Mouse (Mus musculus): ENCODE measurements at regions not wholly inside any gene's neighbourhood (a gene's known extent, or its start where the extent isn't known, plus 50 kb on each side); places are given as distances from the start of the nearest gene placed in this dataset.

DNA sequence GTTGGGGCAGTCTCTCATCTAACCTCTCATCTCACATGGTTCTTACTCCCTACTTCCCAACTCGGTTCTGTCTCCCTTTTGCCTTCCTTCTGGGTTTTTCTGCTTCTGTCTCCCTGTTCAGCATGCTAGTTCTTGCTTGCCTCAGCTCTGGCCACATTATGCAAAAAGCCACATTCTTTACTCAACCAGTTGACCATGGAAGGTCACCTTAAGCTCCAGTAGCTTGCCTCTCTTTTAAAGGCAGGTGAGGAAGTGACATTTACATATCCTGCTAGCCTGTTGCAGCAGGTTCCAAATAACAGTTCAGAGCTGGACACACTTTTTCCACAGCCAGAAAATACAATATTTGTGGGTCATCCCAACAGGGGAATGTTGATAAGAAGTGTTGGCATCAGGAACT is 732.4 kb downstream of the Rps29 start:
- H3K9me3 ChIP-seq (replicated peaks; ENCODE audit: low read length): no peaks in the 10 kb centered on the region
- no peak overlapping the region for H3K4me2 ChIP-seq (ENCODE audit: insufficient read depth, low read depth, poor library complexity, severe bottlenecking)
- no peak overlapping the region for H3K9ac ChIP-seq (ENCODE audit: insufficient read depth, low read depth)
- H3K79me2 ChIP-seq (replicated peaks; ENCODE audit: control insufficient read depth, extremely low read depth, insufficient read depth, poor library complexity, severe bottlenecking): no peaks in the 10 kb centered on the region
- no peak for TF ChIP-seq MAFK (IDR thresholded peaks at IDR 0.05; ENCODE audit: insufficient replicate concordance, low read length)
- no peak for TF ChIP-seq ELF1 (IDR thresholded peaks at IDR 0.05; ENCODE audit: low read depth, low read length)
- no peak for TF ChIP-seq HCFC1 (IDR thresholded peaks at IDR 0.05; ENCODE audit: low read depth, low read length)
- TF ChIP-seq USF1 (IDR thresholded peaks at IDR 0.05; ENCODE audit: low read depth, low read length): no peak
- no peak for TF ChIP-seq USF2 (conservative IDR thresholded peaks at IDR 0.05; ENCODE audit: low read depth, low read length)
- in situ Hi-C loops (cut with MboI; ENCODE audit: low pct_ligation_motif_present, low pct_unique_long_range_greater_than_20kb, low sequenced_read_pairs) (no loop called here), dilution Hi-C loops (cut with MboI; ENCODE audit: extremely low pct_ligation_motif_present, extremely low pct_unique_long_range_greater_than_20kb, low sequenced_read_pairs) (no loop called here)
- no peak for DNase-seq (ENCODE audit: extremely low read depth)
- H3K4me1 ChIP-seq (ENCODE audit: control insufficient read depth in 1 of 2, insufficient read depth in 2 of 2): no peaks in the 10 kb centered on the region
- no peak overlapping the region for H3K27ac ChIP-seq (ENCODE audit: insufficient read depth, low read depth)
- H3K4me3 ChIP-seq (replicated peaks in 1 of 3; ENCODE audit: low read depth in 2 of 3, low read length in 2 of 3, poor library complexity in 1 of 3): no peak overlapping the region
- no peaks in the 10 kb centered on the region for H3K27me3 ChIP-seq (replicated peaks)
- H3K36me3 ChIP-seq (replicated peaks in 1 of 2; ENCODE audit: control insufficient read depth in 1 of 2, insufficient read depth in 1 of 2, low read length in 1 of 2): no peaks in the 10 kb centered on the region

DNA sequence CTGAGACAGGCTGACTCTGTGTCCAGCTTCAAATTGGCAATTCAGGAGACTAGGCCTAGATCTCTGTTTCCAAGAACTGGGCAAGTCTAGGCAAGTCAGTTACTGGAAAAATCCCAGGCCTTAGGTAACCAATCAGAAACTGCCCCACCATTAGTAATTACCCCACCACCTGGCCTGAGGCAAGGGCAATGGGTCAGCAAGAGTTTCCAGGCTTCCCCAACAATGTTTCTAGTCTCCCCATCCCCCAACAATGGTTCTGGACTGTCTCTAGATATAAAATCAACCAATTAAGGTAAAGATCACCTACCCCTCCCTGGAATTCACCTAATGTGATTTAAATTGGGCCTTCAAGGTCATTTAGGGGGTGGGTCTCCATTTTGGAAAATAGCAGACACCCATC is 734.0 kb downstream of the Rps29 start:
- TF ChIP-seq EP300 (IDR thresholded peaks at IDR 0.05; ENCODE audit: low read length): no peak
- TF ChIP-seq MAZ (IDR thresholded peaks at IDR 0.05; ENCODE audit: low read depth, low read length): no peak
- no peak for TF ChIP-seq MEF2A (IDR thresholded peaks at IDR 0.05; ENCODE audit: borderline replicate concordance, low read depth, low read length)
- no peak for TF ChIP-seq PAX5 (IDR thresholded peaks at IDR 0.05; ENCODE audit: low read length)
- no peak for TF ChIP-seq POLR2A (IDR thresholded peaks at IDR 0.05; ENCODE audit: low read depth, low read length)
- no peak for TF ChIP-seq ZNF384 (IDR thresholded peaks at IDR 0.05; ENCODE audit: low read depth, low read length)
- no peak for TF ChIP-seq GABPA (IDR thresholded peaks at IDR 0.05; ENCODE audit: insufficient replicate concordance, low read depth, low read length)
- no peak for TF ChIP-seq SMC3 (IDR thresholded peaks at IDR 0.05; ENCODE audit: low read depth, low read length)
- no peak for TF ChIP-seq MXI1 (IDR thresholded peaks at IDR 0.05; ENCODE audit: low read depth, low read length)
- TF ChIP-seq E2F4 (IDR thresholded peaks at IDR 0.05; ENCODE audit: insufficient replicate concordance, low read depth, low read length): no peak
- no peak for TF ChIP-seq ELF1 (IDR thresholded peaks at IDR 0.05; ENCODE audit: low read depth, low read length)
- TF ChIP-seq POLR2AphosphoS2 (IDR thresholded peaks at IDR 0.05; ENCODE audit: low read depth, low read length): no peak
- TF ChIP-seq MAFK (IDR thresholded peaks at IDR 0.05; ENCODE audit: insufficient replicate concordance, low read length): no peak
- TF ChIP-seq TBP (conservative IDR thresholded peaks at IDR 0.05; ENCODE audit: low read depth, low read length): no peak
- no peak for TF ChIP-seq SIN3A (IDR thresholded peaks at IDR 0.05; ENCODE audit: low read length)
- TF ChIP-seq RAD21 (IDR thresholded peaks at IDR 0.05; ENCODE audit: low read depth, low read length): no peak
- TF ChIP-seq NRF1 (IDR thresholded peaks at IDR 0.05; ENCODE audit: low read depth, low read length): no peak
- H3K27ac ChIP-seq (ENCODE audit: insufficient read depth, low read depth): no peak overlapping the region
- H3K4me3 ChIP-seq (replicated peaks in 1 of 3; ENCODE audit: low read depth in 2 of 3, low read length in 2 of 3, poor library complexity in 1 of 3): no peak overlapping the region
- no peaks in the 10 kb centered on the region for H3K36me3 ChIP-seq (replicated peaks in 1 of 2; ENCODE audit: control insufficient read depth in 1 of 2, insufficient read depth in 1 of 2, low read length in 1 of 2)
- DNase-seq (ENCODE audit: extremely low read depth): no peak
- dilution Hi-C loops (cut with MboI; ENCODE audit: extremely low pct_ligation_motif_present, extremely low pct_unique_long_range_greater_than_20kb, low sequenced_read_pairs): no loop called here
- no peaks in the 10 kb centered on the region for H3K9me3 ChIP-seq (replicated peaks; ENCODE audit: low read length)
- H3K4me2 ChIP-seq (ENCODE audit: insufficient read depth, low read depth, poor library complexity, severe bottlenecking): no peak overlapping the region
- in situ Hi-C loops (cut with MboI; ENCODE audit: low pct_ligation_motif_present, low pct_unique_long_range_greater_than_20kb, low sequenced_read_pairs): no loop called here
- H3K9ac ChIP-seq (ENCODE audit: insufficient read depth, low read depth): no peak overlapping the region
- no peaks in the 10 kb centered on the region for H3K4me1 ChIP-seq (ENCODE audit: control insufficient read depth in 1 of 2, insufficient read depth in 2 of 2)
- H3K27me3 ChIP-seq (replicated peaks): no peaks in the 10 kb centered on the region
- H3K79me2 ChIP-seq (replicated peaks; ENCODE audit: control insufficient read depth, extremely low read depth, insufficient read depth, poor library complexity, severe bottlenecking): no peaks in the 10 kb centered on the region
